Mouse (Mus musculus) cerebellum, adult 9-11 months (tissue): Measurements from ENCODE around the gene Gkn3.

Experiments used
- DNase-seq: peaks from one replicate; pipeline ENCODE4 v3.0.0; 2022

The Gkn3 gene

DNA sequence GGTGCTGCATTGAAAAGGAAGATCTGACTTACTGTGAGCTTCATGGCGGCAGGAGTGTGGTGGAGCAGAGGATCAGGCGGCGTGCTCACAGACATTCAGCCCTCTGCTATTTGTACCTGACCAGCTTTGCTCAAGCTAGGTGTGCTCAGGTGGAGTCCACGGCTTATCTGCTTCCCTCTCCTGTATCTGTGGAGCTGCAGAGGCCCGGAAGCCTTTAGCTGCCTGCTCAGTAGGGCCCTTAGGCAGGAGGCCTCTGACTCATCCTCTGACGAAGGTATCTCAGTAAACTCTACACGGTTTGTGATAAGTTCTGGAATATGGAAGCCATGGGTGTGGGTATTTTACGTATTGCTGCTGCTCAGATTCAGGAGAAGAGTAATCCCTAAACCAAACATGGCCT is 37.9 kb downstream of the Gkn3 start, which contains the start of gene Gkn1:
Gkn1 (minus strand) TSS at position 114 of the 400 bp plus-strand sequence.
- DNase-seq: no peak

DNA sequence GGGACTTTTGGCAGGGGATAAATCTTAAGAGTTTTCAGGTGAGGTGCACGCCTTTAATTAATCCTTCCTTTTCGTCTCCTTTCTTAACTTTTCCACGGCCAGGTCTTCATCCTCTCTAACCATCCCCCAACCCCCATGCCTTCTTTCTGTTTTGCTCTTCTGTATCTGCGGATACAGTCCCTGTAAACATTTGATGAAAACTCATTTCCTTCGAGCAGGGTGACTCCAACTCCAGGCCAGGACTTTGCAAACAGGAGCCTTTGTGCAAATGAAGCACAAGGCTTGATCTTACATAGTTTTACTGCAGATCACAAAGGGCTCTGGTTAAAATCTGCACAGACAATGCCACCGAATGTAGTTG is 52.8 kb downstream of the Gkn3 start:
- no peak for DNase-seq

GRCm38 (mm10) chr6:87335091-87335934 is 53.4 kb downstream of the Gkn3 start, which contains the start of gene Antxr1:
Gene Antxr1 (minus strand): TSS chr6:87335821.
- DNase-seq: peak; percentile 6

- DNase-seq: no peak
Measured at GRCm38 (mm10) chr6:87334361-87335090, 54.2 kb downstream of the Gkn3 start.
